Mouse (Mus musculus) hindbrain, embryonic 16.5 days (tissue): ENCODE measurements around the gene Slc2a13. TPM values are rescaled to one million over a fixed set of nuclear protein-coding genes. Genes with fewer than 3 reads are reported as not detected.

Experiments
- ATAC-seq: fragments of 200-750 bp; cut with Nextera tagmentation; 2 replicates; pipeline ENCODE4 v1.8.0; 2017; ENCODE audit warnings: moderate TSS enrichment, moderate library complexity
- H3K27ac ChIP-seq: fragments of 300-500 bp; sonication (generic); 2 replicates; pipeline ENCODE4 v1.5.1; 2014; ENCODE audit warnings: low read depth, mild to moderate bottlenecking, control low read depth, low read length, moderate library complexity
- H3K27me3 ChIP-seq: fragments of 300-500 bp; sonication (generic); replicated peaks from 2 replicates; pipeline ENCODE4 v1.6.1; 2014; ENCODE audit warnings: low read length; ENCODE audit not compliant: control insufficient read depth, insufficient read depth
- H3K36me3 ChIP-seq: fragments of 300-500 bp; sonication (generic); 2 replicates; pipeline ENCODE4 v1.6.1; 2014; ENCODE audit warnings: mild to moderate bottlenecking, low read length, moderate library complexity, mixed read lengths; ENCODE audit not compliant: control insufficient read depth, insufficient read depth
- H3K4me1 ChIP-seq: fragments of 300-500 bp; sonication (generic); 2 replicates; pipeline ENCODE4 v1.6.1; 2014; ENCODE audit warnings: low read depth, low read length; ENCODE audit not compliant: control insufficient read depth, insufficient read depth
- H3K4me2 ChIP-seq: fragments of 300-500 bp; sonication (generic); 2 replicates; pipeline ENCODE4 v1.6.1; 2014; ENCODE audit warnings: mild to moderate bottlenecking, low read length, control low read depth, moderate library complexity
- H3K4me3 ChIP-seq: fragments of 300-500 bp; sonication (generic); 2 replicates; pipeline ENCODE4 v1.5.1; 2014; ENCODE audit warnings: mild to moderate bottlenecking, low read length, control low read depth, moderate library complexity
- H3K9ac ChIP-seq: fragments of 300-500 bp; sonication (generic); 2 replicates; pipeline ENCODE4 v1.6.1; 2014; ENCODE audit warnings: low read depth, mild to moderate bottlenecking, control low read depth, low read length, moderate library complexity
- H3K9me3 ChIP-seq: fragments of 300-500 bp; sonication (generic); 2 replicates; pipeline ENCODE4 v1.6.1; 2014; ENCODE audit warnings: mild to moderate bottlenecking, low read length, moderate library complexity; ENCODE audit not compliant: control insufficient read depth
- WGBS: fragments of 180-500 bp; shearing (Covaris S2); extraction: QIAGEN DNeasy Blood & Tissue Kit; methylation state at CpG from one replicate; pipeline ENCODE4 v1.1.7; 2014; 5-methylcytosine and 5-hydroxymethylcytosine counted together
- polyA plus RNA-seq: library from polyadenylated mRNA; unstranded; fragments of >200 nt; fragmentation: Nextera tagmentation; extraction: Ambion mirVana; gene quantifications from 2 replicates; pipeline ENCODE4 v1.2.1, GENCODE M21; 2015

The Slc2a13 gene
- polyA plus RNA-seq, 1 experiment from 2014 or later, result 4.6 TPM

DNA sequence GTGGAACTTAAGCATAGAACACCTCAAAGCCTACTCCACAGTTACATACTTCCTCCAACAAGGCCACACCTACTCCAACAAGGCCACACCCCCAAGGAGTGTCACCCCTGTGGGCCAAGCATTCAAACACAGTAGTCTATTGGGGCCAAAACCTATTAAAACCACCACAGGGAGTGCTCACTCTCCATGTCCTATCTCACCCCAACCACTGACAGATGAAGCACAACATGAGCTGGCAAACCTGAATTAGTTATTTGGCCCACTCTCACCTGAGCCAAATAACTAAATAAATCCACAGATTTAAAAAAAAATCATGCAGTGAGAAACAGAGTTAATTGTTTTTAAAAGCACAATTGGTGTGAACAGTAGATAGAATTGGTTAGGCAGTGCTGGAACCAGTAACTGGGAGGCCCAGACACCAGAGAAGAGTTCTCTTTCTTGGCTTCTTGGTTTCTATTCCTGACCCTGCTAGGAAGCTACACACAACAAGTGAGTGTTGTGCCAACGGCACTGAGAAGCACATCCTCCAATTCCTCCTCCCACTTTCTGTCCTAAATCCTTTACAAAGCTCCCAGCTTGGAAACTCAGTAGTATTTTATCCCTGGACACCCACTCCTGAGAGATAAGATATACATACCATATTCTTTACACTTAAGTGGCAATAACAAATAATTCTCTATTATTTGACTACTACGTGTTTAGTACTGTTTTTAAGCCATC is 99.2 kb downstream of the Slc2a13 start:
- Histone ChIP-seq H3K4me2 (no peak overlapping the region), H3K4me1 (no peaks in the 10 kb centered on the region), H3K27ac (no peak overlapping the region), H3K27me3 (no peaks in the 10 kb centered on the region), H3K9me3 (0 out of 2 replicates have a peak, but pooled peaks cover 4% of the 10 kb centered on the region), H3K9ac (no peak overlapping the region), H3K36me3 (no peaks in the 10 kb centered on the region), H3K4me3 (no peak overlapping the region)
- WGBS, result 88% methylated on average over 2 of the region's 2 CpGs
- ATAC-seq, result no peak

DNA sequence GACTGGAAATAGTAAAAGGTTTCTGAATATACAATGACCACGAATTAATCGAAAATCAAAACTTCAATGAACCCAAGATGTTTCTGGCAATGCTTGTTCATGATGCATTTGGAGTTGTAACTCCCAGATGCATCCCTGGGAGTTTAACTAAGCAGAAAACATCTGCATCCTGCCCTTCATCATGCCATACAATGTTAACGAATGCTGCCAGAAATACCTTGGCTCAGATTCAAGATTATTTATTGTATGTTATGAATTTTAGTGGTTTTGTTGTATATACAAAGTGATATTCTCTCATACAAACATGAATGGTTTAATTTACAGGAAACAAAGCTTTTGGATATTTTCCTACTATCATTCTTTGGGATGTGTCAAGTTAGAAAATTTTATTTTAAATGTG is 107.7 kb downstream of the Slc2a13 start:
- H3K4me2 ChIP-seq, result no peak overlapping the region
- ATAC-seq, result no peak
- no peak overlapping the region for H3K9ac ChIP-seq
- H3K27me3 ChIP-seq, result no peaks in the 10 kb centered on the region
- WGBS, result 79% methylated on average over 3 of the region's 3 CpGs
- H3K9me3 ChIP-seq, result no peaks in the 10 kb centered on the region
- no peaks in the 10 kb centered on the region for H3K36me3 ChIP-seq
- H3K27ac ChIP-seq, result no peak overlapping the region
- no peak overlapping the region for H3K4me3 ChIP-seq
- H3K4me1 ChIP-seq, result 0 out of 2 replicates have a peak, but pooled peaks cover 3% of the 10 kb centered on the region

DNA sequence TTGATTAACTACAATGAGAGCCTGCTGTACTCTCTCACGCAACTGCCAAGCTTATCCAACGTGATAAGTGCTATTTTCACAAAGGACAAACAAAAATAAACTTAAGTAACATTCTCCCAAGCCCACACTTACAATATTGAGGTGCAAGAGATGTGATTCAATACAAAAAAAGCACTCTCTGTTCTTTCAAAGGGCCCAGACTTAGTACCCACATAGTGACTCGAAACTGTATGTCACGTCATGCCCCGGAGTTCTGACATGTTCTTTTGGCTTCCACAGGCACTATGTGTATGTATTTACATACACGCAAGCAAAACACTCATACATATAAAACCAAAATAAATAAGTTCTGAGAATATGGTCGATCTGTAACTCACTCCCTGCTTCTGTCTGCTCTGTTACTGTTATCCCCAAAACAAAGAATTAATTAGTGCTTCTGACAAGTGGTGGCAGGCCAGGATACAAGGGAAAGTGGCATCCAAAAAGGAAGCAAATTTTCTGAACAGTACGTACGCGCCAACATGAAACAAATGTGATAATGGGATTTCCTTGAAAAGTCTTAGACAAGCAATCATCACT is 109.1 kb downstream of the Slc2a13 start:
- no peaks in the 10 kb centered on the region for H3K27me3 ChIP-seq
- H3K27ac ChIP-seq, result no peak overlapping the region
- H3K4me2 ChIP-seq, result no peak overlapping the region
- H3K9me3 ChIP-seq, result no peaks in the 10 kb centered on the region
- WGBS, result 90% methylated on average over 10 of the region's 10 CpGs
- no peaks in the 10 kb centered on the region for H3K36me3 ChIP-seq
- ATAC-seq, result no peak
- H3K4me3 ChIP-seq, result no peak overlapping the region
- 0 out of 2 replicates have a peak, but pooled peaks cover 3% of the 10 kb centered on the region for H3K4me1 ChIP-seq
- no peak overlapping the region for H3K9ac ChIP-seq

DNA sequence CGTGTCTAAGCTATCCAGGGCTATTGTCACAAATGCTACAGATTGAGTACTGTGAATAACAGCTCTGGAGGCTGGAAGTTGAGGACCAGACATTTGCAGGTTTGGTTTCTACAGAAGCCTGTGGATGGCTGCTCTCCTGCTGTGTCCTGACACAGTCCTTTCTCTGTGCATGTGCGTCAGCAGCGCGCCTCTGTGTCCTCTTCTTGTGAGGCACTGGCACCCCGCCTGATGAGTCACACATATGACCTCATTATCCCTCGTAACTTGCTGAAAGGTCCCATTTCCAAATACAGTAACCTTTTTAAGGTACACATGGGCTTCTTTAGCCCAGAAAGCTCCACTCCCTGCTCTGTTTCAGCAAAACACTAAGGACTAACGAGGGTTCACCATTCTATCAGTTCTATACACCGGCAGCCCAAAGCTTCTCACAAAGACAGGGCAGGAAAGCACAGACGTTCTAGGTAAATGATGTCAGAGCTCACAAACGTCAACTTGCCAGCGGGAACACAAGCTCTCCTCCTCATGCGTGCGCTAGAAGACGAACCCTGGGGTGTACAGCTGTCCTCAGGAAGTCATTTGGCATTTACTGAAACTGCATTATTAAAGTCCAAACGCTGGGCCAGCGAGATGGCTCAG is 109.9 kb downstream of the Slc2a13 start:
- 65% methylated on average over 16 of the region's 16 CpGs for WGBS
- no peak for ATAC-seq
- H3K4me1 ChIP-seq, result 0 out of 2 replicates have a peak, but pooled peaks cover 3% of the 10 kb centered on the region
- H3K9me3 ChIP-seq, result no peaks in the 10 kb centered on the region
- no peak overlapping the region for H3K9ac ChIP-seq
- no peak overlapping the region for H3K27ac ChIP-seq
- no peaks in the 10 kb centered on the region for H3K36me3 ChIP-seq
- H3K27me3 ChIP-seq, result no peaks in the 10 kb centered on the region
- no peak overlapping the region for H3K4me2 ChIP-seq
- H3K4me3 ChIP-seq, result no peak overlapping the region

DNA sequence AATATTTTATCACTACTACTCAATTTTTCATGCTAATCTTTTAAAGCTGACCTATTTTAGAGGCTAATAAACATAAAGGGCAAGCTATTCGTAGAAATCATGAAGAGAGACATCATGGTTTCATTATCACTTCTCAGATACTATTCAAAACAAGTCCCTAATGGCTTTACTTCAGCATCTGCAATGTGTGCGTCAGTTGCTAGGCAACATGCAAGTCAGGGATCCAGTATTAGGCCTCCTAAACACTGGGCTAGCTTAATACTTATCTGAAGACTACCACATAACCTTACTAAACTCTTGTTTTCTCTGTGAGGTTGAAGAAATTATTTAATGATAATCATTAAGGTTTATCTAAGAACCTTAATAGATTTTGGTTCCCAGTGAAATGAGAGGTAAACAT is 111.1 kb downstream of the Slc2a13 start:
- 32% methylated on average over 2 of the region's 2 CpGs for WGBS
- Histone ChIP-seq H3K9me3 (no peaks in the 10 kb centered on the region), H3K4me2 (no peak overlapping the region), H3K27ac (no peak overlapping the region), H3K36me3 (no peaks in the 10 kb centered on the region), H3K9ac (no peak overlapping the region), H3K27me3 (no peaks in the 10 kb centered on the region), H3K4me3 (no peak overlapping the region), H3K4me1 (0 out of 2 replicates have a peak, but pooled peaks cover 3% of the 10 kb centered on the region)
- no peak for ATAC-seq

DNA sequence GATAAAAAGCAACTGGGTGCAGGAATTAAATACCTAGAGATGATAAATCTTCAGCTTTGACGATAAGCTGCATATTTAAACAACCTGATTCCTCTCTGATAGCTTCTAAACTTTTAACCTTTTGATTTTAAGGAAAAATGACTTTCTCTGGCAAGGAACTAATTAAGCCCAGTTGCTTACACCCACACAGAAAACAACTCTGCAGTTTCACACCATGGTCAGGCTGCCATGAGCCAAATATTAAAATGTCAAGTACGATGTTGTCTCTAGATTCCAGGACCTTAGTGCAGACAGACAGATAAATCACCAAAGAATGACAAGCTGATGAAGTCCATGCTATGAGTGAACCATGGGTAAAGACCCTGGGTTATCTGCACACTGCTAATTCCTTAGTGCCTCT is 115.9 kb downstream of the Slc2a13 start:
- WGBS, result 88% methylated on average over 2 of the region's 2 CpGs
- Histone ChIP-seq H3K4me1 (no peaks in the 10 kb centered on the region), H3K27me3 (no peaks in the 10 kb centered on the region), H3K4me3 (no peak overlapping the region), H3K4me2 (no peak overlapping the region), H3K27ac (no peak overlapping the region), H3K36me3 (no peaks in the 10 kb centered on the region), H3K9me3 (no peaks in the 10 kb centered on the region), H3K9ac (no peak overlapping the region)
- no peak for ATAC-seq

DNA sequence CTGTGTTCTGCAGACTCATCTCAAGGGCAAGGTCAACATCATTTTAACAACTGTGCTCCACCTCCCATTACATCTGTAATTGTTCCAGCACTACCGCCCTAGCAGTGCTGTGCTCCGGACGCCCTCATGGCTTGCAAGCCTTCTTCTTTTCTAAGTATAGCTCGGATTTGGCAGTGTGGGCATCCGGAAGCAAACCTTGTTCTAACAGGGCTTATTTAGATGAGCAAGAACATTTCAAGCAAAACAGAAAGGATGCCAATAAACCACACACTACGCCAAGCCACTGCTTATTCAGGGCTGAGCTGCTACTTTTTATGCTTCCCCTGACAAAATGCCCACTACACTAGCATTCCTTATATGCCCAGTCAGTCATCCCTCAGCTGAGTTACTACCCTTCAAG is 127.7 kb downstream of the Slc2a13 start:
- no peaks in the 10 kb centered on the region for H3K9me3 ChIP-seq
- no peaks in the 10 kb centered on the region for H3K36me3 ChIP-seq
- no peak overlapping the region for H3K27ac ChIP-seq
- no peak overlapping the region for H3K9ac ChIP-seq
- H3K4me3 ChIP-seq, result no peak overlapping the region
- no peaks in the 10 kb centered on the region for H3K27me3 ChIP-seq
- ATAC-seq, result no peak
- WGBS, result 87% methylated on average over 6 of the region's 6 CpGs
- no peaks in the 10 kb centered on the region for H3K4me1 ChIP-seq
- H3K4me2 ChIP-seq, result no peak overlapping the region

DNA sequence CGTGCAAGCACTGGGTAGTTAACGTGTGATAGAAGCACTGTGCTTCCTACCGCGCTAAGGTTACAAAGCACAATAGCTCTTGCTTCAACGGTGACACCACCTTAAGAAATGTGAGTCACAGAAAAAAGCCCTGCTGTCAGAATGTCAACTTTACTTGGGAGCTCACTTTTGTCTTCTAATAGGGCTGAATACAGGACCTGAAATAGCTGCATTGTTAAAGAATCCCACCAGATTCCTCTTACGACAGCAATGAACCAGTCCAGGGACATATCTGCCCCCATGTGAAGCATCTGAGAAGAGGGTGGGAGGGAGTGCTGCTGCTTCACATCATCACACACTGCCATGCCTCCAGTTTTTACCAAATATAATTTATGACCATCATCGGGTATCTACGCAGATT is 129.6 kb downstream of the Slc2a13 start:
- WGBS, result 63% methylated on average over 8 of the region's 8 CpGs
- H3K27me3 ChIP-seq, result no peaks in the 10 kb centered on the region
- ATAC-seq, result no peak

DNA sequence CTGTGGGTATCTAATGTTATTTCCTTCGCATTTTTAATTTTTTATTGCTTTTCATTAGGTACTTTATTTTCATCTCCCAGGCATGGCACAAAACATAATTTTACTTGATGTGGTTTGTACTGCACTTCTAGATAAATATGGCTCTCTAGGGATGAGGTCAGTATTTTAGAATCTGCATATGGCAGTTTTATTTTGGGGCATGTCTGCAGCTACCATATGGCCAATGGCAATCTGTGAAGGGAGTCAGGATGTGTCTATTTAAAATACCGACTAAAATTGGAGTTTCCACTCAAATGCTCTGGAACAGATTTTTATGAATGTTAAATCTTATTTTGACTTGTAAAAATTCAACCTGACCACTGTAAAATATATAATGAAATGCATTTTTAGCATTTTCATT is 133.2 kb downstream of the Slc2a13 start:
- Histone ChIP-seq H3K27ac (no peak overlapping the region), H3K36me3 (no peaks in the 10 kb centered on the region)

More for the DNA sequence above, 129.6 kb downstream of the Slc2a13 start:
- Histone ChIP-seq H3K36me3 (no peaks in the 10 kb centered on the region), H3K4me3 (no peak overlapping the region), H3K9me3 (no peaks in the 10 kb centered on the region), H3K4me2 (no peak overlapping the region), H3K4me1 (no peaks in the 10 kb centered on the region), H3K9ac (no peak overlapping the region), H3K27ac (no peak overlapping the region)

More for the DNA sequence above, 133.2 kb downstream of the Slc2a13 start:
- H3K9me3 ChIP-seq, result no peaks in the 10 kb centered on the region
- H3K4me1 ChIP-seq, result no peaks in the 10 kb centered on the region
- no peak overlapping the region for H3K9ac ChIP-seq
- no peaks in the 10 kb centered on the region for H3K27me3 ChIP-seq
- no peak overlapping the region for H3K4me2 ChIP-seq
- no peak overlapping the region for H3K4me3 ChIP-seq
- no peak for ATAC-seq
- 85% methylated on average over 2 of the region's 2 CpGs for WGBS
